Mouse (Mus musculus) liver, embryonic 15.5 days (tissue): Measurements from ENCODE around the gene G6pdx. TPM values are rescaled to one million over a fixed set of nuclear protein-coding genes. Genes with fewer than 3 reads are reported as not detected.

ENCODE experiments used
- ATAC-seq: fragments of 200-750 bp; cut with Nextera tagmentation; 2 replicates; pipeline ENCODE4 v1.8.0; 2017; ENCODE audit warnings: moderate number of reproducible peaks, mild to moderate bottlenecking, moderate library complexity; ENCODE audit not compliant: insufficient read depth
- H3K27ac ChIP-seq: fragments of 300-500 bp; sonication (generic); replicated peaks from 2 replicates; pipeline ENCODE4 v1.5.1; 2015; ENCODE audit warnings: mild to moderate bottlenecking, inconsistent platforms
- H3K27me3 ChIP-seq: fragments of 300-500 bp; sonication (generic); 2 replicates; pipeline ENCODE4 v1.6.1; 2015; ENCODE audit warnings: mild to moderate bottlenecking, inconsistent platforms
- H3K36me3 ChIP-seq: fragments of 300-500 bp; sonication (generic); replicated peaks from 2 replicates; pipeline ENCODE4 v1.6.1; 2015; ENCODE audit warnings: moderate library complexity, mild to moderate bottlenecking, inconsistent platforms
- H3K4me1 ChIP-seq: fragments of 300-500 bp; sonication (generic); replicated peaks from 2 replicates; pipeline ENCODE4 v1.6.1; 2015; ENCODE audit warnings: inconsistent platforms
- H3K4me2 ChIP-seq: fragments of 300-500 bp; sonication (generic); 2 replicates; pipeline ENCODE4 v1.6.1; 2015; ENCODE audit warnings: moderate library complexity, mild to moderate bottlenecking, inconsistent platforms
- H3K4me3 ChIP-seq: fragments of 300-500 bp; sonication (generic); replicated peaks from 2 replicates; pipeline ENCODE4 v1.5.1; 2015; ENCODE audit warnings: mild to moderate bottlenecking, inconsistent platforms
- H3K9ac ChIP-seq: fragments of 300-500 bp; sonication (generic); 2 replicates; pipeline ENCODE4 v1.6.1; 2015; ENCODE audit warnings: moderate library complexity, mild to moderate bottlenecking, inconsistent platforms
- H3K9me3 ChIP-seq: fragments of 300-500 bp; sonication (generic); replicated peaks from 2 replicates; pipeline ENCODE4 v1.6.1; 2016; ENCODE audit warnings: inconsistent platforms
- WGBS: fragments of 180-500 bp; shearing (Covaris S2); methylation state at CpG from one replicate; pipeline ENCODE4 v1.1.7; 2015; ENCODE audit warnings: mixed read lengths; ENCODE audit not compliant: insufficient replicate concordance; 5-methylcytosine and 5-hydroxymethylcytosine counted together
- polyA plus RNA-seq: library from polyadenylated mRNA; unstranded; fragments of >200 nt; fragmentation: Nextera tagmentation; extraction: Ambion mirVana; gene quantifications from 2 replicates; pipeline ENCODE4 v1.2.1, GENCODE M21; 2015

Gene G6pdx
- polyA plus RNA-seq = 46.1 and 48.9 TPM in 2 replicates

- 19% methylated on average over 25 of the region's 25 CpGs for WGBS
- Histone ChIP-seq H3K36me3 (peaks cover 14% of the 10 kb centered on the region), H3K9ac (peak within 1 kb of the TSS; percentile 64), H3K4me2 (peak within 1 kb of the TSS; percentile 76), H3K4me3 (peak within 1 kb of the TSS; percentile 68), H3K9me3 (no peaks in the 10 kb centered on the region), H3K27me3 (no peaks in the 10 kb centered on the region), H3K27ac (peak within 1 kb of the TSS; percentile 95), H3K4me1 (peaks cover 52% of the 10 kb centered on the region)
- ATAC-seq = peak; percentile 73
Observed at GRCm38 (mm10) chrX:74428826-74429276, at the start of gene G6pdx. TSS of gene G6pdx (minus strand) at chrX:74429194.

GRCm38 (mm10) chrX:74452773-74453172 lies 23.8 kb upstream of the G6pdx start:
- H3K4me2 ChIP-seq = no peak overlapping the region
- WGBS = 8% methylated on average over 4 of the region's 4 CpGs
- H3K36me3 ChIP-seq = peaks cover 19% of the 10 kb centered on the region
- H3K4me1 ChIP-seq = no peaks in the 10 kb centered on the region
- no peaks in the 10 kb centered on the region for H3K9me3 ChIP-seq
- no peak overlapping the region for H3K27ac ChIP-seq
- no peaks in the 10 kb centered on the region for H3K27me3 ChIP-seq
- H3K4me3 ChIP-seq = no peak overlapping the region
- H3K9ac ChIP-seq = no peak overlapping the region
- ATAC-seq = no peak

- 58% methylated on average over 4 of the region's 4 CpGs for WGBS
- Histone ChIP-seq H3K27me3 (no peaks in the 10 kb centered on the region), H3K36me3 (peaks cover 27% of the 10 kb centered on the region), H3K4me3 (no peak overlapping the region), H3K9me3 (no peaks in the 10 kb centered on the region), H3K27ac (no peak overlapping the region), H3K9ac (no peak overlapping the region), H3K4me1 (no peaks in the 10 kb centered on the region), H3K4me2 (no peak overlapping the region)
- ATAC-seq = no peak
Observed at GRCm38 (mm10) chrX:74451157-74451912, 22.3 kb upstream of the G6pdx start.

DNA sequence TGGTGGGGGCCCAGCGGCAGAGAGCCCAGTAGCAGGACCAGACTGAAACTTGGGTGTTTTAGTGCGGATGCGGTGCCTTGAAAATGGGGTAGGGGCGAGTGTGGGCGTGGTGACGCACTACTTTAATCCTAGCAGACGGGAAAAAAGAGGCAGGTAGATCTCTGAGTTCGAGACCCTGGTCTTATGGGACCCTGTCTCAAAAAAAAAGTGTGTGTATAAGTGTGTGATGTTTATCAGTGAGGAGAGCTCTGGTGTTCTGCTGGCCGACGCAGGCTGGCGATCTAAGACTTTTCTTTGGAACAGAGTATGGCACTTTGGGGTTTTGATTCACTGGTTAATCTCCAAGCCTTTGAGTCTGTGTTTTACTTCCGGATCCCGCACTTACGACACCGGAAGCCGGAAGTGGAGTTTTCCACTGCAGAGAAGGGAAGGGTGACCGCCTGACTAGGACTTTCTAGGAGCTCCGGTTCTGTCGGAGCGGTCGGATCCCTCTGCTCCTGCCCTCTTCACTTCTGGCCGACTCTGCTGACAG lies 362 bp upstream of the G6pdx start:
- Histone ChIP-seq H3K9me3 (no peaks in the 10 kb centered on the region), H3K4me1 (peaks cover 47% of the 10 kb centered on the region), H3K9ac (peak overlapping the region; percentile 64), H3K4me2 (peak overlapping the region; percentile 76), H3K27me3 (no peaks in the 10 kb centered on the region), H3K36me3 (peaks cover 19% of the 10 kb centered on the region), H3K4me3 (peak overlapping the region; percentile 68), H3K27ac (peak overlapping the region; percentile 95)
- 15% methylated on average over 22 of the region's 22 CpGs for WGBS
- peak; percentile 44 for ATAC-seq

DNA sequence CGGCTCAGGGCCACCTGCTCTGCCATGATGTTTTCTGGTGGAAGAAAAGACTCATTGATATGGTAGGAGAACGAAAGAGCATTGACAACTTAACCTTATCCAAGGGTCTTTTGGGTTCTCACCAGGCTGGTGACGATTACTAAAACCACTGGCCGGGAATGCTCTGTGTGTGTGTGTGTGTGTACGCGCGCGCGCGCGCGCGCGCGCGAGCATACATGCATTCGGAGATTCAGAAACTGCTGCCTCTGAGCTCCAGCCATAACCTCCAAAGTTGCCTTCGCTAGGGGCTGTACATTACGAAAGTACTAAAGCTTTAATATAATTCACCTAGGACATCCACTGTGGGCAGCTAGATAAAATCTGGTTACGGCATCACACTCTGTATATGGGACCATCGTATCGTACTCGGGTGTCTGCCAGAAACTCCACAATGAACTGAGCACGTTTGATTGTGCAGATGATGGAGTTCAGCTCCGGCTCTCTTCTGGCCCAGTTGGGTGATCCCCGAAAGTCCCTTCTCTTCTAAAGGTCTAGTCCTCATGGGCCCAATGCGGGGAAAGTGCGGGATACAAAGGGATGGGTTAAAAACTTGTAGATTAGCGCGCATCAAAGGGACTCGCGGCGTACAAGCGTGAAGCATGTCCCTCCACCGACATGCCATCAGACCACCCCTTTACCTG lies 708 bp downstream of the G6pdx start:
- H3K4me2 ChIP-seq = peak overlapping the region; percentile 76
- WGBS = 22% methylated on average over 35 of the region's 35 CpGs
- H3K9ac ChIP-seq = peak overlapping the region; percentile 58
- peak; percentile 17; the same call in 1 of the 2 replicates for ATAC-seq
- H3K4me3 ChIP-seq = peak overlapping the region; percentile 68
- H3K4me1 ChIP-seq = peaks cover 56% of the 10 kb centered on the region
- no peaks in the 10 kb centered on the region for H3K27me3 ChIP-seq
- no peaks in the 10 kb centered on the region for H3K9me3 ChIP-seq
- H3K27ac ChIP-seq = peak overlapping the region; percentile 95
- H3K36me3 ChIP-seq = peaks cover 8% of the 10 kb centered on the region

DNA sequence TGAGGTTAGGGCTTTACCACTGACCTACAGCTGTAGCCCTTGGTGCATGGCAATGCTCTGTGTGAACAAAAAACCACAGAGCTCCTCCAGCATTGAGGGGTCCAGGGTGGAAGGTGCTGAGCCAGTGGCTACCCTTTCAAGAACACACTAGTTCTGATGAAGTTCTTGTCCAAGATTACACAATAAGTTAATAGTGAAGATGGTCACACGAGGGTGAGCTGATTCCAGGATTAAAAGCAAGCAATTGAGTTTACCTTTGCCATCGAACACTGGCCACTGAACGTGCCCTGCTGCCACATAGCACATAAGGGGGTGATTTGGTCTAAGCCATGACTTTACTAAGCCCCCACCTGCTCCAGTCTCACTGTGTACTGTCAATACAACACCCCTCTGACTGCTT lies 1.9 kb downstream of the G6pdx start:
- Histone ChIP-seq H3K4me3 (peak overlapping the region; percentile 68), H3K4me1 (peaks cover 56% of the 10 kb centered on the region), H3K4me2 (peak overlapping the region; percentile 76), H3K27ac (peak overlapping the region; percentile 88), H3K9me3 (no peaks in the 10 kb centered on the region), H3K27me3 (no peaks in the 10 kb centered on the region), H3K36me3 (0 out of 2 replicates have a peak, but pooled peaks cover 3% of the 10 kb centered on the region), H3K9ac (0 out of 2 replicates have a peak overlapping the region, but pooled peaks have one; percentile 18)
- WGBS = 68% methylated on average over 3 of the region's 3 CpGs
- no peak for ATAC-seq

GRCm38 (mm10) chrX:74426256-74426655 lies 2.7 kb downstream of the G6pdx start:
- Histone ChIP-seq H3K27me3 (no peaks in the 10 kb centered on the region), H3K9me3 (no peaks in the 10 kb centered on the region), H3K9ac (peak overlapping the region; percentile 47), H3K36me3 (0 out of 2 replicates have a peak, but pooled peaks cover 3% of the 10 kb centered on the region), H3K4me2 (peak overlapping the region; percentile 76), H3K4me1 (peaks cover 56% of the 10 kb centered on the region), H3K4me3 (peak overlapping the region; percentile 68), H3K27ac (peak overlapping the region; percentile 88)
- no peak for ATAC-seq
- 20% methylated on average over 1 of the region's 1 CpGs for WGBS

GRCm38 (mm10) chrX:74425195-74425594 lies 3.8 kb downstream of the G6pdx start:
- ATAC-seq = peak; percentile 76
- peak overlapping the region; percentile 76 for H3K4me2 ChIP-seq
- 45% methylated on average over 4 of the region's 4 CpGs for WGBS
- no peaks in the 10 kb centered on the region for H3K9me3 ChIP-seq
- H3K27me3 ChIP-seq = no peaks in the 10 kb centered on the region
- peak overlapping the region; percentile 50 for H3K9ac ChIP-seq
- peaks cover 48% of the 10 kb centered on the region for H3K4me1 ChIP-seq
- H3K27ac ChIP-seq = peak overlapping the region; percentile 88
- peak overlapping the region; percentile 68 for H3K4me3 ChIP-seq
- 0 out of 2 replicates have a peak, but pooled peaks cover 3% of the 10 kb centered on the region for H3K36me3 ChIP-seq

DNA sequence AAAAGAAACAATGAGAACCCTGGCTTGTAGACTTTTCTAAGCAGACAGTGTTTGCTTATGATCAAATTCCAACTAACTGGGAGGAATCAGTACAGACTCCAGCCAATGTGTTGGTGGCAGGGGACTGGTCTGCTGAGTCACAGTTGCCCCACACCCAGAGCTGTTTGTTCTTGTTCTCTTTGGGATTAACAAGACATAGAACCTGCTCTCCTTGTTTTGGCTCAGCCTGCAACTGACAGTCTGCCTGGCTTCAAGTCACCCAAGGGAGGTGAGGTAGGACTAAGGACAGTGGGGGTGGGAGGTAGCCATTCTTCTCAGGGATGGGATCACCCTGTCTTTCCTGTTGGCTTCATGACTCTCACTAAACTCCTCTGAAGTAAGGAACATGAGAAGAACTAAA lies 4.6 kb downstream of the G6pdx start:
- peak; percentile 36 for ATAC-seq
- Histone ChIP-seq H3K4me2 (peak overlapping the region; percentile 76), H3K9ac (peak overlapping the region; percentile 50; the same call in 1 of the 2 replicates), H3K27ac (peak overlapping the region; percentile 88), H3K27me3 (no peaks in the 10 kb centered on the region), H3K4me1 (peaks cover 44% of the 10 kb centered on the region), H3K4me3 (peak overlapping the region; percentile 68), H3K36me3 (0 out of 2 replicates have a peak, but pooled peaks cover 3% of the 10 kb centered on the region), H3K9me3 (no peaks in the 10 kb centered on the region)

- H3K9ac ChIP-seq = no peak overlapping the region
- ATAC-seq = peak; percentile 42; the same call in 1 of the 2 replicates
- no peak overlapping the region for H3K27ac ChIP-seq
Observed at GRCm38 (mm10) chrX:74413377-74413776, 15.6 kb downstream of the G6pdx start.

GRCm38 (mm10) chrX:74408340-74408739 lies 20.7 kb downstream of the G6pdx start:
- Histone ChIP-seq H3K27ac (no peak overlapping the region), H3K4me1 (no peaks in the 10 kb centered on the region), H3K9me3 (no peaks in the 10 kb centered on the region), H3K27me3 (no peaks in the 10 kb centered on the region), H3K4me3 (no peak overlapping the region), H3K4me2 (no peak overlapping the region), H3K36me3 (peaks cover 13% of the 10 kb centered on the region), H3K9ac (no peak overlapping the region)
- WGBS = 39% methylated on average over 2 of the region's 2 CpGs
- no peak for ATAC-seq

More at GRCm38 (mm10) chrX:74413377-74413776, 15.6 kb downstream of the G6pdx start:
- no peaks in the 10 kb centered on the region for H3K9me3 ChIP-seq
- H3K4me3 ChIP-seq = no peak overlapping the region
- H3K36me3 ChIP-seq = peaks cover 18% of the 10 kb centered on the region
- H3K4me2 ChIP-seq = no peak overlapping the region
- H3K4me1 ChIP-seq = no peaks in the 10 kb centered on the region
- no peaks in the 10 kb centered on the region for H3K27me3 ChIP-seq
